Mouse (Mus musculus) embryonic facial prominence, embryonic 13.5 days (tissue): ENCODE measurements around the gene Nf2. TPM values are rescaled to one million over a fixed set of nuclear protein-coding genes. Genes with fewer than 3 reads are reported as not detected.
"Not testable (repeated sequence)": the region's sequence is repeated elsewhere in the genome, so short reads cannot be mapped to it uniquely, and the experiment has no call there.

ENCODE experiments used
- ATAC-seq: fragments of 200-750 bp; cut with Nextera tagmentation; 2 replicates; pipeline ENCODE4 v1.8.0; 2017; ENCODE audit warnings: low read depth; ENCODE audit not compliant: insufficient number of reproducible peaks, insufficient read depth, low FRiP score, low TSS enrichment
- H3K27ac ChIP-seq: fragments of 300-500 bp; sonication (generic); 2 replicates; pipeline ENCODE4 v1.5.1; 2015; ENCODE audit warnings: moderate library complexity, mild to moderate bottlenecking, inconsistent platforms
- H3K27me3 ChIP-seq: fragments of 300-500 bp; sonication (generic); 2 replicates; pipeline ENCODE4 v1.6.1; 2015; ENCODE audit warnings: mild to moderate bottlenecking, inconsistent platforms
- H3K36me3 ChIP-seq: fragments of 300-500 bp; sonication (generic); 2 replicates; pipeline ENCODE4 v1.6.1; 2015; ENCODE audit warnings: mild to moderate bottlenecking, inconsistent platforms
- H3K4me1 ChIP-seq: fragments of 300-500 bp; sonication (generic); 2 replicates; pipeline ENCODE4 v1.6.1; 2015; ENCODE audit warnings: inconsistent platforms
- H3K4me2 ChIP-seq: fragments of 300-500 bp; sonication (generic); 2 replicates; pipeline ENCODE4 v1.6.1; 2015; ENCODE audit warnings: moderate library complexity, mild to moderate bottlenecking, inconsistent platforms
- H3K4me3 ChIP-seq: fragments of 300-500 bp; sonication (generic); 2 replicates; pipeline ENCODE4 v1.5.1; 2015; ENCODE audit warnings: mild to moderate bottlenecking, inconsistent platforms
- H3K9ac ChIP-seq: fragments of 300-500 bp; sonication (generic); 2 replicates; pipeline ENCODE4 v1.6.1; 2015; ENCODE audit warnings: mild to moderate bottlenecking, inconsistent platforms
- H3K9me3 ChIP-seq: fragments of 300-500 bp; sonication (generic); 2 replicates; pipeline ENCODE4 v1.6.1; 2016; ENCODE audit warnings: inconsistent platforms
- WGBS: fragments of 180-500 bp; shearing (Covaris S2); methylation state at CpG from one replicate; pipeline ENCODE4 v1.1.7; 2015; ENCODE audit warnings: mixed read lengths; 5-methylcytosine and 5-hydroxymethylcytosine counted together
- polyA plus RNA-seq: library from polyadenylated mRNA; unstranded; fragments of >200 nt; fragmentation: Nextera tagmentation; extraction: Ambion mirVana; gene quantifications from 2 replicates; pipeline ENCODE4 v1.2.1, GENCODE M21; 2015

The Nf2 gene
- polyA plus RNA-seq, 1 experiment from 2014 or later: 55.7 TPM

DNA sequence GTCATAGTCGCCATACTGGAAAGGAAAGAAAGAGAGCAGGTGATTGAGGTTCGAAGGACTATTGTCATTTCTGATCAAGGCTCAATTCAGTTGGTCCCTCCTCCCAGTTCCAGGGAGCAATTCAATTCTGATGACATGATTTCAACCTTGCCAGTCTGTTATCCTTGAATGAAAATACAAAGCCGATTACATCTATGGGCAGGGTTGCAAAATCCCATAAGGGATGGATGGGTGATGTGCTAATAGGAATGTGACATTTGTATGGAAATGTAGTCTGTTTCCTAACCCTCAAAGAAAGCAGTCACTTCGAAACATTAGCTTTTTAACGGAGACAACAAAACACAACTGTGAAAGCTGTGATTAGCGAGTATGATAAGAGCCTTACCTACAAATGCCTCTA is 41.0 kb downstream of the Nf2 start:
- H3K27ac ChIP-seq: no peak overlapping the region
- peaks cover 34% of the 10 kb centered on the region for H3K36me3 ChIP-seq
- peaks cover 7% of the 10 kb centered on the region; the same call in 1 of the 2 replicates for H3K4me1 ChIP-seq
- H3K4me3 ChIP-seq: no peak overlapping the region
- H3K9ac ChIP-seq: no peak overlapping the region
- no peaks in the 10 kb centered on the region for H3K27me3 ChIP-seq
- H3K9me3 ChIP-seq: no peaks in the 10 kb centered on the region
- 90% methylated on average over 6 of the region's 6 CpGs for WGBS
- no peak overlapping the region for H3K4me2 ChIP-seq
- ATAC-seq: no peak

DNA sequence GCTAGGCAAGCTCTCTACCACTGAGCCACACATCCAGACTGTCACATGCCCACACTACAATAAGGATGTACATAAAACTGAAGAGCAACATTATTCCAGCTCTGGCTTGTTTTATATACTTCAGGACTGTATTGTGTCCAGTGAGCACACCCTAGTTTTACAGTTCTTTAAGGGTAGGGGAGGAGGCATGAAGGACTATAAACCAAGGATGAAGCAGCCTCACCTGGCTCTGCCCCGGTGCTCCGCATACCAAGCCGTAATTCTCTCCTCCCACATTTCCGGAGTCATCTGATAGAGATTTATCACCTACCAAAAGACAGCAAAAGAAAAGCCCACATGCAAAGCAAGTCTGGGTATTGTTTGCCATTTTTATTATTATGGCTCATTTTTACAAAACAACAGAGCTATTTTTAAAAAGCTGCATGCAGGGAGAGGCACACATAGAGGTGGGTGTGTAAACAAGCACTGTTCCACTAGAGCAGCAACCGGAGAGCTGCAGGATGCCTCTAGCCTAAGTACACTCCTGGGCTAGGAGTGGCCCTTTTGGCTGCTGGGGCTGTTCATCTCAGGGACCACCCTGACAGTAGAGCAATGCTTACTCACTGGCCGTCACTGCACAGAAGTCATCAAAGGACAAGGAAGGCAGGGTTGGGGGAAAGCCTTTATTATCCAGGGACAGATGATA is 43.2 kb downstream of the Nf2 start:
- peaks cover 49% of the 10 kb centered on the region for H3K36me3 ChIP-seq
- WGBS: 86% methylated on average over 6 of the region's 6 CpGs
- H3K4me2 ChIP-seq: no peak overlapping the region
- no peak overlapping the region for H3K9ac ChIP-seq
- peaks cover 7% of the 10 kb centered on the region; the same call in 1 of the 2 replicates for H3K4me1 ChIP-seq
- no peaks in the 10 kb centered on the region for H3K9me3 ChIP-seq
- no peak overlapping the region for H3K27ac ChIP-seq
- ATAC-seq: no peak
- no peak overlapping the region for H3K4me3 ChIP-seq
- H3K27me3 ChIP-seq: no peaks in the 10 kb centered on the region

DNA sequence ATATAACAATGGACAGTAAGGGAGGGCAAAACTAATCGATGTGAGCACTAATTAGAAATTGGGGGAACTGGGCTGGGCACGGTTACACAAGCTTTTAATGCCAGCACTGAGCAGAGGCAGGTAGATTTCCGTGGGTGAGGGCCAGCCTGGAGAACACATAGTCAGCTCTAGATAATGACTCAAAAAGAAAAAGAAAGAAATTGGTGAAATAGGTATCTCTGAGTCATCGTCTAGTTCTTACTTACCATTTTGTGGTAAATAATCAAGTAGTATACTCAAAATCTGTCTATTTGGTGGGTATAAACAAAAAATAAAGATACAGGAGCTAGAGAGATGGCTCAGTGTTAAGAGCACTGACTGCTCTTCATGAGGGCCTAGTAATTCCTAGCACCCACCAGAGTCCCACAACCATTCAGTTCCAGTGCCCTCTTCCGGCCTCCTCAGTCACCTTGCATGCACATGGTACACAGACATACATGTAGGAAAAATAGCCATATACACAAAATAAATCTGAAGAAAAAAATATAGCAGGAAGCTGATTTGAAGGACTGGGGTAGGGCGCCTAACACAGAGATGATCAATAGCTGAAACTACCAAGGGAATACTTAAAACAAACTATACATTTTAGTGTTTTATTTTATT is 44.3 kb downstream of the Nf2 start:
- peaks cover 7% of the 10 kb centered on the region; the same call in 1 of the 2 replicates for H3K4me1 ChIP-seq
- peaks cover 54% of the 10 kb centered on the region for H3K36me3 ChIP-seq
- WGBS: 89% methylated on average over 6 of the region's 6 CpGs
- H3K4me2 ChIP-seq: no peak overlapping the region
- no peaks in the 10 kb centered on the region for H3K9me3 ChIP-seq
- H3K9ac ChIP-seq: no peak overlapping the region
- no peak for ATAC-seq
- H3K27me3 ChIP-seq: no peaks in the 10 kb centered on the region
- H3K27ac ChIP-seq: no peak overlapping the region
- H3K4me3 ChIP-seq: no peak overlapping the region

DNA sequence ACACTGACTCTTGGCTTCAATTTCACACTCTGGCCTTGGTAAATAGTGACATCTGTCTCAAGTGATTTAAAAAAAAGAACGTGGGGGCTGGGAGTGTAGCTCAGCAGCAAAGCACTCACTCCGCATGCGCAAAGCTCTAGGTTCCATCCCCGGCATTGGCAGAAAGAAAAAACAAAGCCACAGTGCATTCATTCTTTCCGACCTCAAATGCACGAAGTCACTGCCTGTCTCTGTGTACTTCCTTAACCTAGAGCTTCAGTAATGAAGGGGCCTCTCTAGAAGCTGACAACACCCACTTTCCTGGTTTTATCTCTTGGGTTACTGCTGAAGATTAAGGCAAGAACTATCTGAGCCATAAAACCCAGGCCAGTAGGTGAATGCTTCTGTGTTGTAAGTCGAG is 45.4 kb downstream of the Nf2 start:
- Histone ChIP-seq H3K9ac (no peak overlapping the region), H3K4me1 (peaks cover 7% of the 10 kb centered on the region; the same call in 1 of the 2 replicates), H3K9me3 (no peaks in the 10 kb centered on the region), H3K4me2 (no peak overlapping the region), H3K36me3 (peaks cover 55% of the 10 kb centered on the region), H3K27me3 (no peaks in the 10 kb centered on the region), H3K27ac (no peak overlapping the region), H3K4me3 (no peak overlapping the region)
- 29% methylated on average over 7 of the region's 7 CpGs for WGBS
- ATAC-seq: no peak

DNA sequence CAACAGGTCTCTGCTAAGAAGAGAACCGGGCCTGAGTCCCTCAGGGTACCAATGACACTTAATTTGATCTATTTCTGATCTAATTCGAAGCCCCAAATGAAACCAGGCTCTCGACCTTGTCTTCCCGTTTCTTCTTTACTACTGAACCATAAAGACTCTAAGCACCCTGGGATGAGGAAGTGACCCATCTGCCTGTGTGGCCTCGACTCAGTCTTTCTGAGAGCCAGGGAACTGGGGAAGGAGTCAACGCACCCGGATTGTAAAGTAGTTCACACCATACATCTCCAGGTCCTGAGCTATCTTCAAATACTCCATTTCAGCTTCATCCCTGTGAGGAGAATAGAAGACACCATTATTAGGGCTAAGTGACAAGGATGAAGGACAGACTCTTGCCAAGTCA is 45.9 kb downstream of the Nf2 start:
- no peaks in the 10 kb centered on the region for H3K27me3 ChIP-seq
- peaks cover 7% of the 10 kb centered on the region; the same call in 1 of the 2 replicates for H3K4me1 ChIP-seq
- no peak overlapping the region for H3K4me2 ChIP-seq
- 49% methylated on average over 7 of the region's 7 CpGs for WGBS
- H3K9ac ChIP-seq: no peak overlapping the region
- ATAC-seq: no peak
- H3K36me3 ChIP-seq: peaks cover 55% of the 10 kb centered on the region
- no peak overlapping the region for H3K4me3 ChIP-seq
- H3K27ac ChIP-seq: no peak overlapping the region; the same call in 1 of the 2 replicates
- no peaks in the 10 kb centered on the region for H3K9me3 ChIP-seq

DNA sequence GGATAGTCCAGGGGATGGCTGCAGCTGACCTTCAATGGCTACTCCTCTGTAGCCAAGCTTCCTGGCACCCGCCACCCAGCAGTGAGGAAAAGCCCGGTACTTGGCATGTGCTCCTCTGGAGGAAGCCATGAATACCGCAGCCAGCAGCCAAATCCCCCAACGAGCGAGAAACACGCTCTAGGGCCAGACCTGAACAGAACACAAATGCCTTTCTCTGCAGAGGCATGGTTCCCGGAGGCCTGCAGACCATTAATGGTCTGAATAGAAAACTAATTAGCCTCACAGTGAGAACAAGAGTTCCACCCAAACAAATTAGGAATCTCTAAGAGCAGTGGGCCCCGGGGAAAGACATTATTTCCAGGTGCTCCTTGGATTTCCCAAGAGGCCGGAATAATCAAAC is 46.3 kb downstream of the Nf2 start:
- H3K27ac ChIP-seq: no peak overlapping the region
- H3K27me3 ChIP-seq: no peaks in the 10 kb centered on the region
- no peak for ATAC-seq
- no peaks in the 10 kb centered on the region for H3K9me3 ChIP-seq
- 48% methylated on average over 9 of the region's 9 CpGs for WGBS
- H3K4me1 ChIP-seq: peaks cover 7% of the 10 kb centered on the region; the same call in 1 of the 2 replicates
- peaks cover 59% of the 10 kb centered on the region for H3K36me3 ChIP-seq
- H3K9ac ChIP-seq: no peak overlapping the region
- no peak overlapping the region for H3K4me2 ChIP-seq
- no peak overlapping the region for H3K4me3 ChIP-seq

DNA sequence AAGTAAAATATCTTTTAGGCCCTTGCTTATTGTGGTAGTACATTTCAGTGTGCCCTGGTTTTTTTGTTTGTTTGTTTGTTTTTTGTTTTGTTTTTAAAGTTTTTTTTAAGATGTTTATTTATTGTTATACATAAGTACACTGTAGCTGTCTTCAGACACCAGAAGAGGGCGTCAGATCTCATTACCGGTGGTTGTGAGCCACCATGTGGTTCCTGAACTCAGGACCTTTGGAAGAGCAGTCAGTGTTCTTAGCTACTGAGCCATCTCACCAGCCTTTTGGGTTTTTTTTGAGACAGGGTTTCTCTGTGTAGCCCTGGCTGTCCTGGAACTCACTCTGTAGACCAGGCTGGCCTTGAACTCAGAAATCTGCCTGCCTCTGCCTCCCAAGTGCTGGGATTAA is 46.9 kb downstream of the Nf2 start:
- H3K9ac ChIP-seq, ATAC-seq, H3K4me2 ChIP-seq, H3K27me3 ChIP-seq, H3K4me3 ChIP-seq, H3K27ac ChIP-seq, H3K9me3 ChIP-seq, H3K4me1 ChIP-seq: not testable (repeated sequence)
- WGBS: 82% methylated on average over 2 of the region's 2 CpGs
- H3K36me3 ChIP-seq: peaks cover 61% of the 10 kb centered on the region

DNA sequence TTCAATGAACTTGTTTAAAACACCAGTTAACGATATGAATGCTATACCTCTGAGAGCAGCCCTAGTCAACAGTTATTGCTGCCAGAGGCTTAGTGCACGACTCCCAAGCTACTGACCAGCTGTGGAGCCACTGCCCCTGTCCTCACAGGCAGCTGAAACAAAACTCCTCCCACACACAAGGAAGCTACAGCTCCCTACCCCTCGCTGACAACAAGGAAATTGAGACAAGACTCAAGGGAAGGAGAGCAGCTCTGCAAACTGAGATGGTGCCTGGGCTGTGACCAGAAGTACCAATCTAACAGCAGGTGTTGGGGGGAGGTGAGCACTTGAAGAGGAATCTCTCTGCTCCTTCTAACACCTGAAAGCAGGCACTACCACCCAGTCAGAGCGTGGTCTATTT is 48.7 kb downstream of the Nf2 start:
- Histone ChIP-seq H3K36me3 (peaks cover 49% of the 10 kb centered on the region), H3K27ac (no peak overlapping the region)

DNA sequence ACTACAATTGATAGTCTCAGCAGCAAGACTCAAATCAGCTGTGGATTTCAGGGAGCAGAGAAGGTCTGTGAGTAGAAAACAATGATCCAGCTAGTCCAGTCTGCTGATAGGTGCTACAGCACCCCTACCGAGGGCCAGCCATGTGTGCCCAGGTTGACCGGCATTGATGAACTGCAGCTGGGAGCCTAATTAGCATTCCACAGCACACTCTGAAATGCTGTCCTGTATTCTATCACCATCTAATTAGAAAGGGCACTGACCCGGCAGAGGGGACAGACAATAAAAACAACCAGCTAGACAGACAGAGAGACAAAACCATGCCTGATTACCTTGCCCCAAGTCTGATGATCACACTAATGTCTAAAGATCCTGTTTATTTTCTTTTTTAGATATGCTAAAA is 56.3 kb downstream of the Nf2 start:
- ATAC-seq: no peak

More for the DNA sequence above, 48.7 kb downstream of the Nf2 start:
- Histone ChIP-seq H3K4me2 (no peak overlapping the region), H3K4me1 (peaks cover 7% of the 10 kb centered on the region; the same call in 1 of the 2 replicates), H3K9me3 (no peaks in the 10 kb centered on the region), H3K9ac (0 out of 2 replicates have a peak overlapping the region, but pooled peaks have one; percentile 11), H3K4me3 (no peak overlapping the region), H3K27me3 (no peaks in the 10 kb centered on the region)
- no peak for ATAC-seq
- 53% methylated on average over 4 of the region's 4 CpGs for WGBS

DNA sequence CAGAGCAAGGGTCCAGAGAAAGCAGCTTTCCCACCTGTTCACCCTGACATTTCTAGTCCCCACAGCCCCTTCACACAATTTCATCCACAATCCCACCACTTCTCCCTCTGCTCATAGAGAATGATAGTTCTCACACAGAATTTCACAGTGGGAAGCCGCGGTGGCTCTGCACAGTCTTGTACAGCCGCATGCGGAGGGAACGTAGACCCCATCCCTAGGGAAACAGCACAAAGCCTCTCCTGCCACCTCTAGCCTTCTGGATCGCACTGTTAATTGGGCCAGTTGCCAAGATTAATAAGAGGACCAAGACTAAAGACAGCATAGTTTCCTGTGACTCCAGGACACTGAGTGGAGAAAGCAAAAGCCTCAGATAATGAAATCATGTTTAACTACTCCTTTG is 57.8 kb downstream of the Nf2 start:
- no peaks in the 10 kb centered on the region for H3K4me1 ChIP-seq
- 86% methylated on average over 6 of the region's 6 CpGs for WGBS
- H3K4me2 ChIP-seq: no peak overlapping the region
- no peak overlapping the region for H3K27ac ChIP-seq
- no peaks in the 10 kb centered on the region for H3K9me3 ChIP-seq
- no peak overlapping the region for H3K4me3 ChIP-seq
- no peak overlapping the region for H3K9ac ChIP-seq
- ATAC-seq: no peak
- peaks cover 73% of the 10 kb centered on the region for H3K36me3 ChIP-seq
- no peaks in the 10 kb centered on the region for H3K27me3 ChIP-seq

More for the DNA sequence above, 56.3 kb downstream of the Nf2 start:
- H3K4me3 ChIP-seq: no peak overlapping the region
- 18% methylated on average over 3 of the region's 3 CpGs for WGBS
- H3K4me2 ChIP-seq: no peak overlapping the region
- H3K27ac ChIP-seq: no peak overlapping the region
- H3K4me1 ChIP-seq: no peaks in the 10 kb centered on the region
- H3K9me3 ChIP-seq: no peaks in the 10 kb centered on the region
- peaks cover 64% of the 10 kb centered on the region for H3K36me3 ChIP-seq
- no peaks in the 10 kb centered on the region for H3K27me3 ChIP-seq
- no peak overlapping the region for H3K9ac ChIP-seq

DNA sequence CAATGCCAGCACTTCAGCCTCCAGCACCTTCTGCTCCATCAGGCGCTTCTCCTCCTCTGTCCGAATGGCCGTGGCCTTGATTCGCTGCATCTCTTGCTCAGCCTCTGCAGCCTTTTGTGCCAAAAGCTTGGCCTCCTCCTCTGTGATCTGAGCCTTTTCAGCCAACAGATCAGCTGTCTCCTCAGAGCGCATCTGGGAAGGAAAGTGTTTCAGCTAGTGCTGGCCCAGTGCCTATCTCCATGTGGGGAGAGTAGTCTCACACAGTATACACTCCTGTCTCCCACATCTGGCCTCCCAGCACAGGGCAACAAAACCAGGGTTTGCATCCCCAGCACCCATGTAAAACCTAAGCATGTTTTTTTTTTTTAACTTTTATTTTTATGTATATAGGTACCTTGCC is 59.6 kb downstream of the Nf2 start:
- H3K4me1 ChIP-seq: no peaks in the 10 kb centered on the region
- H3K4me3 ChIP-seq: no peak overlapping the region
- peaks cover 87% of the 10 kb centered on the region for H3K36me3 ChIP-seq
- WGBS: 94% methylated on average over 5 of the region's 5 CpGs
- H3K27me3 ChIP-seq: no peaks in the 10 kb centered on the region
- H3K4me2 ChIP-seq: no peak overlapping the region
- no peaks in the 10 kb centered on the region for H3K9me3 ChIP-seq
- ATAC-seq: no peak
- no peak overlapping the region for H3K27ac ChIP-seq
- no peak overlapping the region for H3K9ac ChIP-seq

DNA sequence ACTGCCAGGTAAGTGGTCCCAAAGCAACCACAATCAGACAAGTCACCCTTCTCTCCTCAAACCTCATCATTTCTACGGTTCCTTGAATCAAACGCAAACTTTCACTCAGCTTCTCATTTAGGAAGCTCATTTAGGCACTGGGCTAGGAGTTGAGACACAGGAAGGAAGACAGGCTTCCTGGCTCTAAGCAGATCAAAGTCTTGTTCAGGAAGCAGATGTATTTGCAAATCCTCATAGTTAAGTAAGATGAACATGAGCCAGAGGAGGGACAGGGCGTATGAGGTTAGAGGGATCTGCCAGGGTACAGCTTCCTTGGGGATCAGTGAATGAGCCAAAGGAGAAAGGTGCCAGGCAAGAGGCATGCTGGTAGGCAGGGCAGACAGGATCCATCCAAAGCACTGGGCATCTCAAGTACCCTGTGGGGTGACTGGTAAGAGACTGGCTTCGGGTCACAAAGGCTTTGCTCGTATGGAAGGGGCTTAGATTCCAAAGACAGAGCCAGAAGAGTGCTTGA is 64.7 kb downstream of the Nf2 start:
- WGBS: 81% methylated on average over 5 of the region's 5 CpGs
- Histone ChIP-seq H3K27me3 (no peaks in the 10 kb centered on the region), H3K36me3 (peaks cover 99% of the 10 kb centered on the region), H3K4me1 (no peaks in the 10 kb centered on the region), H3K9ac (no peak overlapping the region), H3K27ac (no peak overlapping the region), H3K9me3 (no peaks in the 10 kb centered on the region), H3K4me2 (no peak overlapping the region), H3K4me3 (no peak overlapping the region)
- no peak for ATAC-seq
